Mouse (Mus musculus): ENCODE measurements around the gene Acsbg1.
"Not testable (repeated sequence)": the region's sequence is repeated elsewhere in the genome, so short reads cannot be mapped to it uniquely, and the experiment has no call there.

Gene Acsbg1

DNA sequence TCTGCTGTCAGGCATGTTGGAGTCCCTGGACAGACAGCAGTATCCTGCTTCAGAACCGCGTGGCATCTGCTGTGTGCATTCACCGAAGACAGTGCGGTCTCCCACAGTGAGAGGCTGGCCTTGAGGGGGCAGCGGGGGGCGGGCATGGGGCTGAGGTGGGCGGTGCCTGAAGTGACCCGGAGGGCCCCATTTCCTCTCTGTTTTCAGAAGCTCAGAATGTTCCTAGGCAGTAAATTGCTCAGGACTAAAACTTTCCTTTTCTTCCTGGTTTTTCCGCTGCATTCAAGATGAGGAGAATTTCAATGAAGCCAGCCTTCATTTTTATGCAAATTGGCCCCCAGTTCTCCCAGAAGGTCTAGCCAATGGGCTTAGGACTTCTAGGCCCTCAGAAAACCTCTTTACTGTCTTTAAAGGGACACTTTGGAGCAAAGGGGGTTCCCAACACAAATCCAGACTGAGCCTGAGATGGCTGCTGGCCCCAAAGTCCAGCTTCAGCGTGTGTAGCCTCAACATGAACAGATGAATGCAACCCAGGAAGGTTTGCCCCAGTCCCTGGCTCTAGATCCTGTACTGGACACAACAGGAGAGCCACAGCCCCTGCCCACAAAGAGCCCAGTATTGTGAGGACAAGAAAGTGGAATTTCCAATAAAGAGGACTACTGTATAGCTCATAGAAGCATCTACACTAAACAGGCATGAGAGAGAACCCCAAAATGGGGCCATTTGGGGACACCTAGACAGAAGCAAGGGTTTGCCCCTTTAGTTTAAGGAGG lies at the start of gene Acsbg1:
TSS of gene Acsbg1 (minus strand) at position 266 of the 773 bp plus-strand sequence.
- DNase-seq, result no peak

DNA sequence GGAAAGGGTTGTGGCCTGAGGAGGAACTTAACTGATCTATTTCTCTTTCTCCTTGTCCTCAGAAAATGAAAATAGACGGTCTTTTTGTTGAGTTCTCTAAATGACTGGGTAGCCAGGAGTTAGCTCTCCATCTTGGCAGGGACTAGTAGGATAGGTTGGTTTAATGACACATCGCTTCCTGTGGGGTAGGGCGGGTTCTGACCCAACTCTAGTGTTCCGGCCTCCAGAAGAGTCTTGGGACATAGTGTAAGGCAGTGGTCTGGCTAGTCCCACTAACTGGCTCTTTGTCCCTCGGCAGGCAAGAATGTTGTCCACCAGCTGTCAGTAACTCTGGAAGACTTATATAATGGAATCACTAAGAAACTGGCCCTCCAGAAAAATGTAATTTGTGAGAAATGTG lies 46.4 kb upstream of the Acsbg1 start:
- DNase-seq, result no peak

DNA sequence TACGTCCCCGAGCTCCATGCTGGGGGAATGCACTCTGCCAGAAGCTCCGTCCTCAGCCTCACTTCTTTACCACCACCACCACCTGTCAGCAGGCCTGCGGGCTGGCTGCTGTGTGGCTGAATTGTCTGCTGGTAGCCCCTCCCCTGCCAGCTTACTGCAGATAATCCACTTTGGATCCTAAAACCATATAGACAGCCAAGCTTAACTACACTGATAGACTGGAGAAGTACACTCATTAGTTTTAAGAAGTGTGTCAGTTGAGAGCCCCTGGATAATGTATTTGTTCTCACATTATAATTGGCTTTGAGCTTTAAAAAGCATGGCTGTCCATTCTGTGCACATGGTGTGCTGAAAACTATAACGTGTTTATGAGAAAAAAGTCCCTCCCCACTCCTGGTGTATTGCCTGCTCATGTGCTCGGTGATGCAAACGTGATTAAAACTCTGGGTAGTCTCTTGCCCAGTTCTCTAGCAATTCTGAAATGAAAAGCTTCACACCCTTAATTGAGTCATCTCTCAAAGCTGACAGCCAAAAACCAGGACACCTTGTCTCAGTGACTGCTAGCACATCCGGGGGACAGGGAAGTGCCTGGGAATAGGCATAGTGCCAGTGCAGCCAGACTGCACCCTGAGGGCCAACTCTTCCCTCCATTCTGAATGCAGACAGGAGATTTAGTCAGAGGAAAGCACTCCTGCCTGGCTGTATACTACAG lies 45.8 kb upstream of the Acsbg1 start:
- no peak for DNase-seq

DNA sequence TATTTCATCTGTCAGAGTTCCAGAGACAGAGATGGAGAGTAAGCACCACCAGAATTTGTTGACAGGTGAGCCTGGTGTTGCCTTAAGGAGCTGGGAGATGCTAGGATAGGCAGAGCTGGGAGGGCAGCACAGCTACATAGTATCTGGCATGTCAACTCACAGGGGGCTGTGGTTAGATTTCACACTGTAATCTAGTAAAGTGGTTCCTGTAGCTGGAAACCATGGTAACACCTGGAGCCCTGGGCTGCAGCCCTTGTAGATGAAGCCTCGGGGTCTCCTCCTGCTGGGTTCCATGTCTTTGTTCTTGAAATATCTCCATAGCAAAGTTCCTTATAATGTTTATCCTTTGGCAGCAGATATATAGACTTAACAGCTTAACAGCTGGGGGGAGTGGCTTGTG lies 43.9 kb upstream of the Acsbg1 start:
- no peak for DNase-seq

DNA sequence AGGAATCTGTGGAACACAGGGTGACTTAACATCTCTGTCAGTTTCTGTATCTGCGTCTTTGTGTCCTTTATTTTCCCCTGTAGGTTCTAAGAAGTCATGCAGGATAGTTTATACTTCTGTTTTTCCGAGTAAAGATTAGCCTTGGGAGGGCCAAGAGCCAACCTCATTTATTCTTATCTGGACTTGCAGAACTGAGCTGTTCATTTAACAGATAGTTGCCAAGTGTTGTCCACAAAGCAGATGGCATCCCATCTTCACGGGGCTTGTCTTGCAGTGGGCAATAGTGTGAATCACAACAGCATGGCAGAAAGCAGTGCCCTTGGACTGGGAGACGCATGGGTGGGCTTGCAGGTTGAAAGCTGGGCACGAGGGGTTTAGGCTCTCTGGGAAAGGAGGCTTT lies 42.7 kb upstream of the Acsbg1 start:
- DNase-seq, result no peak

DNA sequence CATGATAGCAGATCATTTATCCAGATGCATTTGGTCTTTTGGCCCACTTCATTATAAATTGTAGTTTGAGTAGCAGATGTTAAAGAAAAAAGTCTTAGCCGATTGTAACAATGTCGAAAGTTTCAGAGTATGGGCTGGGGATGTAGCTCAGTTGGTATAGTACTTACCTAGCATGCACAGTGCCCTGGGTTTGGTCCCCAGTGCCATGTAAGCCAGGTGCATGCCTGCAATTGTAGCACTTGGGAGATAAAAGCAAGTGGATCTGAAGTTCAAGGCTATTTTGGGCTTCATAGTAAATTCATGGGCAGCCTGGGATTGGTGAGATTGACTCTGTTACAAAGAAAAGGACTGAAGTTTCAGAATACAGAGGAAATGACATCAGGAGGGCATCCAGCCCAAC lies 40.9 kb upstream of the Acsbg1 start:
- DNase-seq, result no peak

DNA sequence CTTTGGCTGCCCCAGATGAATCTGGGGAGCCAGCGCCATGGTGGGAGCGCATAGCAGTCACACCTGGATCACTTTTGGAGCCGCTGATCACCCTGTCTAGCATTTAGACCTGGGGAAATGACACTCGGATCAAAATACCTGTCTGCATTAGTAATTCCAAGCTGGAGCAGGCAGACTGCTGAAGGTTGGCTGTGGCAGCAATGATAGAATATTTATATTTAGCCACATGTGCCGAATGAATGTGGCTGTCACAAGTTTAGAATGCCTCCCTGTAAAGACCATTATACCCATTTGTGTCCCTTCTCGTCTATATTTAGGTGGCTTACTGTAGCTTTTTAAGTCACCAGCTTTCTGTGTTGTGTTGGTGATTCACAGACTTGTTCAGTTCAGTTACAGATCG lies 39.1 kb upstream of the Acsbg1 start:
- DNase-seq, result no peak

DNA sequence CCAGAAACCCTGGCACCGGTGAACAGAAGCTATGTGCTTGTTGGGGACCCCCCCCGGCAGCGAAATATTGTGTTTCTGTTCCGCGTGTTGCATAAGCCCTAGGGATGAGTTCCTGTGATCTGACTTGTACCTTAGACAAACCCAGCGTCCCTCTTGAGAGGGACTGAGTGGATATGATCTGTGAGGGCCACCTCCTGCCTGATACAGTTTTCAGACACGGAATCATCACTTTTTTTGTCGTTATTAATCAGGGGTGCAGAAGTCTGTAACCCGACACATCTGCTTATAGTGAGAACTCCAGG lies 38.5 kb upstream of the Acsbg1 start:
- peak; percentile 22 to 37 for DNase-seq

DNA sequence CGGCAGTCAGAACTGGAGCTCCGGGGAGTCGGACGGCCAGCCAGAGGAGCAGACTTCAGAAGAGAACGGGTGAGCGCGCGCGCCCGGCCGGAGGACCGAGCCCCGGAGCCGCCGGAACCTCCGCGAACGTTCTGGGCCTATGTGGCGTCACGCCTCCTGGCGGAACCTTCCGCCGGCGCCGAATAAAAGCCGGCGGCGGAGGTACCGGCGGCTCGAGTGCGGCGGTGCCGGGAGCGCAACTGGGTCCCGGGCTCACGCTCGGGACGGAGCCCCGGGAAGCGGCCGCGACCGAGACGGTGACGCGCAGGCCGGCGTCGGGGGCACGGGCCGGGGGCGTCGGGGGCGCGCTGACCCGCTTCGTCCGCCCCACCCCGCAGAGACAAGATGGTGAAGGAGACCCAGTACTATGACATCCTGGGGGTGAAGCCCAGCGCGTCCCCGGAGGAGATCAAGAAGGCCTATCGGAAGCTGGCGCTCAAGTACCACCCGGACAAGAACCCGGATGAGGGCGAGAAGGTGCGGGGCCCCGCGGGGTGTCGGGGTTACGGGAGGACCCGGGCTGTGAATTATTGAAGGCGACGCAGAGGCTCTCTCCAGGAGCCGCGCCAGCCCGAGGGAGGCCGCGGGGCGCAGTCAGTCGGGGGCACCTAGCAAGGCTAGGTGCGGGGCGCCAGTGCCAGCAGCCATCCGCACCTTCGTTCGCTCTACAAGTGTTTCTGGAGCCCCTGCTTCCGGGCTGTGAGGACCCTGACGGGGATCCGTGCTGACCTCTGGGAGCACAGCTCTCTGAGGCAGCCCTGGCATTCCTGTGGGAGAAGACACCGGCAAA lies 37.9 kb upstream of the Acsbg1 start:
- peak; percentile 79 to 86 for DNase-seq

DNA sequence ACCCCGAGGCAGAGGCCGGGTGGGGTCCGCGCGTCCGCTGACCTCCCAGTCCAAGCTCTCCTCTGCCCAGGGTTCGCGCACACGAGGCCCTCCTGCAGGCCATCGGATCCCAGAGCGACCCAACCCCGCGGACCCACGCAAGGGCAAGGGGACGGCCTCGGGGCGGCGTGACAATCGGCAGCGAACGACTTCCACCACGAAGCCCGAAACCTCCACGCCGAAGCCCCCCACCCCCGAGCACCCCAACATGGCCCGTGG lies 37.3 kb upstream of the Acsbg1 start:
- no peak for DNase-seq

DNA sequence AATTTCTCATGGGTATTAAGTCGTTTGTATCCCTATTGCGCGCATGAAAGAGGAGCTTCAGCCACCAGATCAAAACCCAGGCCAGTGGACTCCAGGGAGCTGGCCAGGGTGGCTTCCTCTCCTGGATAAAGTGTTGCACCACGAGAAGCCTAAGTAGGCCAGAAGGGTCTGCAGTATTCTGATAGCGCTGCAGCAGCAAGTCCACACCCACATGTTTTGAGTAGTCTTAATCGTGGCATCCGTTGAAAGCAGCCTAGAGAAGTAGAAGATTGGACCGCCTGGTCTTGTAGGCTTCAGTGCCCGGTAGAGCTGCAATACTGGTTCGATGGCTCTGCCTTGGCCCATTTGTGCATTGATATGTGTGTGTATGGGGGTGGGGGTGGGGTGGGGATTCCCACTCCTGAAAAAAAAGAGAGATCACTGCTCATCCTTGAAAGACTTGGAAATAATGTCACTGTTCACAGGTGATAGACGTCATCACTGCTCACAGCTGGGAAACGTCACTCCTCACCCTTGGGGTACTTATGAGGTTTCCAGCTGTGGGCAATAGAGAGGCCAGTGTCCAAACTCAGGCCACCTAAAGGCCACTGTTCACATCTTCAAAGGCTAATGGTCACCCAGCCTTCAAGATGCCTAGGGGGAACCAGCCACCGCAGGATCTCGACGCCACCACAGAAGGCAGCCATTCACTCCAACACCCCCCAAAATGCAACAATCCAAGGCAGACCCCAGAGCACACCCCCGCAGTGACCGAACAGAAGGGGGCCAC lies 36.8 kb upstream of the Acsbg1 start, which contains the start of gene Dnaja4:
TSS of gene Dnaja4 (plus strand) at position 556 of the 769 bp plus-strand sequence.
- DNase-seq, result no peak

DNA sequence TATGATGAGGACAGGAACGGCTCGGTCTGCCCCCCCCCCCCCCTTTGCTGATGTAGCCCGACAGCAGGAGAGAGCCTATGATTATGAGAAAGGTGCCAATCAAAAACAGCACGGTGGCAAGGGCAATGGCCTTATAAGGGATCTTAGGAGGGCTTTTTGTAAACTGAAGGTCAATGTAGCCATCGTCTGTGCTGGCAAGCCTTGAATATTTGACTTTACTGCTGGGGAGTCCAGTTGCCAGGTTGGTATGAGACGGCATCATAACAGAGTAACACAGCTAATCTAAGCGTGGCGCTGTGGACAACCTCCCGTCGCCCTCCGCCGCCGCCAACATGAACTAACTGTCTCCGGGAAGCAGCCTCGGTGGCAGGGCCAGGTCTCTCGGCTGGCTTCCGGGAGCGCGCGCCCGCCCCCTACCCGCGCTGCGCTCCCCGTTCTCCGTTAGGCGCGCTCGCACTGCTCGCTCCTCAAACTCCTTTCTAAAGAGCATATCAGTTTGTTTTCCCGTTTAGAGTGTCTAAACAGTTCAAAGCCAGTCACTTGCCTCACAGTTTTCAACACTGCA lies 29.7 kb upstream of the Acsbg1 start:
- DNase-seq, result peak; percentile 19 to 20

DNA sequence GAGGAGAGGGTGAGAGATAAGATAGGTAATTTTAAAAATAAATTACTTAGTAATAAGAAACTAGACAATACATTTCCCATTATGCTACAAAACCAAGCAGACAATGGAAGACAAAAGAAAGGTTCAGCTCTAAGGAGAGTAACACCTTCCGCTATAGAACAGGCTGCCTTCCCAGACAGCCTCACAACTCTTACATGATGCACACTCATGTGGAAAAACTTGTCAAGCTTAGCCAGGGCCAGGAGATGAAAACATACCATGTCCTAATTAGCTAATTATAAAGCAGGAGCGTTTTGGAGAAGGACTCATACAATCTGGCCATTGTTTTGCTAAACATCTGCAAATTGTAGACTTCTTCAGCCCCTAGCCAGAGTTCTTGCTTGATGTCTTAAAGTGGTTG lies 29.0 kb upstream of the Acsbg1 start:
- not testable (repeated sequence) for DNase-seq

DNA sequence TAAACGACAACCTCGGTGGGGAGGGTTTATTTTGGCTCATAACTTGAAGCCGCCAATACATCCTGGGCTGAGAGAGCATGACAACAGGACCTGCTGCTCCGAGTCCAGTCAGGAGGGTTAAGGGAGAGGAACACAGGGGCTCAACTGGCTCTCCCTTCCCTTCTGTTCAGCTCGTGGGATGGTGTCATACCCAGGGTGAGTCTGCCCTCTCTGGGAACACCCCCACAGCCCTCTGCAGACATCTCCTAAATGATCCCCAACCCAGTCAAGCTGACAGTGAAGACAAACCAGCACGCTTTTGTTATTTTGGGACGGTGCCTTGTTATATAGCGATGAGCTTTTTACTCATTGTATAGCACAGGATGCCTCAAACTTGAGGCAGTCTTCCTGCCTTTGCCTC lies 27.8 kb upstream of the Acsbg1 start:
- no peak for DNase-seq

DNA sequence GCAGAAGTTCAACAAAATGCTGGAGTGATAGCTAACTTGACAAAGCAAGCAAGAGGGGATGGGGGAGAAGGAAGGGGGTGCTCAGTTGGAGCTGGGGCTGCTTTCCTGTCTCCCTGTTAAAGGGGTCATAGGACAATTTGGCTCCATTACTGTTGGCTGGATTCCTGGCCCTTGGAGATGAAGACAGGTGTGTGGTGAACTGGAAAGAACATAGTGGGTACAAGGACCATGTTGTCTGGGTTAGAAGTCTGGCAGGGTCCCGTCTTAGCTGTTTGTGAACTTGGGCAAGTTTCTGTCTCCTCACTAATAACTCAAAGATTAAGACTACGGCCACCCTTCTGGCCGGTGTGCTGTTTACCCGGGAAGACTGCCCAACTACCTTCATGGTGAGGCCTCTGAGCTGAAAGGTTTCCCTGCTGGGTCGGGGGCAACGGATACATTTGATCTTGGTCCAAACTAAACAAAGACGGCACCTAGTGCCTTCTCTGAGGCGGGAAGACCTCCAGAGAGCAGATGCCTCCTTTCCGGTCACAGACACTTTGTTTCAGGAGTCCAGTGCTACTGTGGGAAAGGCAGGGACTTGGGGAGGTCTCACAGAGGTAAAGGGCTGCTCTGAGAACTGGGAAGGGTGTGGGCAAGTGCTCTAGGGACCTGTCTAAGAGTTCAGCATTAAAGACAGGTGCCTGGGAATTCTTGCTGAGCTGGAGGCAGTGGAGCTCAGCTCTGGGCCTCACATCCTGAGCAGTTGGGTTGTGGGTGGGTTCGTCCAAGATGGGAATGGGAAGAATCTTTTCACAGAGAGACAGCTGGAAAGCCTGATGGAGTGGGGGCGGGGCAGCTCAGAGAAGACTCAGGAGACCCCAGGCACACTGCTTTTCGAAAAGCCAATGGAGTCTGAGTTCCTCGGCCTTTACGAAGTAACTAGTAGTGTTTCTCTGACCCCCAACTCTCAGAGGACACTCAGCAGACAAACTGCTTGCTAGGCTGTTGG lies 25.9 kb upstream of the Acsbg1 start:
- DNase-seq, result no peak

DNA sequence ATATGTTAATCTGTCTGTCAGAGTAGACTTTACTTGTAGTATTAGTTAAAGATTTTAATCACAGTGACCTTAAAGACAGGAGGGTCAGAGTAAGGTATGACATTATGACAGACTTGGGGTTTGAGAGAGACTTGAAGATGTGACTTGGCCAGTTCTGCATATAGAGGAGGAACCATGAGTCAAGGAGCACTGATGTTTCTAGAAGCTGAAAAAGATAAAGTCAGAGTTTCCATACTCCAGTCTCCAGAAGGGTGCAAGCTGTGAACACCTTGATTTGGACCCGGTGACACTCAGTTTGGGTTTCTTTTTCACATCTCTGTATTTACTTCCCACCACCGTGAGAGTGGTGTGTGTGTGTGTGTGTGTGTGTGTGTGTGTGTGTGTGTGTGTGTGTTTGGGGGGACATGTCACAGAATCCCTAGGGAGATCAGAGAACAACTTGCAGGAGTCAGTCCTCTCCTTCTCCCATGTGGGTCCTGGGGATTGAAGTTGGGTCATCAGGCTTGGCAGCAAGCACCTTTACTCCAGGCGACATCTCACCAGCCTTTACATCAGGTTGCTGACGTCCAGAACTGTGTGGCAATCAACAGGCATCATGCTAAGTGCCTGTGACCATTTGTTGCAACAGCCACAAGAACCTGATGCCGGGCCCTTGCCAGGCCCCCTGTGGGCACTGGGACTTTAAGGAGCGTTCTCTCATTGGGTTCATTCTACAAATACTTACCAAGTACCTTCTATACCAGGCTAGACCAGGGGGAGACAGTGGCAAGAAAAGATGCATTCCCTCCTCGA lies 22.3 kb upstream of the Acsbg1 start:
- DNase-seq, result no peak

DNA sequence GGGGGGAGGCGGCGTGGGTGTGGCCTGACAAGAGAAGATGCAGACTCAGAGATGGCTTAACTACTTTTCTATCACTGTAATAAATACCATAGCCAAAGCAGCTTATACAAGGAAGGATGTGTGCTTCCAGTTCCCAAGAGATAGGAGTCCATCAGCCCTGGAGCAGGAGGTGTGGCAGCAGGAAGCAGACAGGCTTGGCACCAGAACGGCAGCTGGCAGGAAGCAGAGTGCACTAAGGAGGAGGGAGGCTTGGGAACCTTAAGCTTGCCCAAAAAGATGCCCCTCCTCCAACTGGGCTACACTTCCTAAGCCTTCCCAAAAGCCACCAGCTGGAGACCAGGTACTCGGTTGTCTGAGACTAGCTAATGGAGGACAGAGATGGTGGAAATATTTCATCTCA lies 21.2 kb upstream of the Acsbg1 start:
- no peak for DNase-seq

DNA sequence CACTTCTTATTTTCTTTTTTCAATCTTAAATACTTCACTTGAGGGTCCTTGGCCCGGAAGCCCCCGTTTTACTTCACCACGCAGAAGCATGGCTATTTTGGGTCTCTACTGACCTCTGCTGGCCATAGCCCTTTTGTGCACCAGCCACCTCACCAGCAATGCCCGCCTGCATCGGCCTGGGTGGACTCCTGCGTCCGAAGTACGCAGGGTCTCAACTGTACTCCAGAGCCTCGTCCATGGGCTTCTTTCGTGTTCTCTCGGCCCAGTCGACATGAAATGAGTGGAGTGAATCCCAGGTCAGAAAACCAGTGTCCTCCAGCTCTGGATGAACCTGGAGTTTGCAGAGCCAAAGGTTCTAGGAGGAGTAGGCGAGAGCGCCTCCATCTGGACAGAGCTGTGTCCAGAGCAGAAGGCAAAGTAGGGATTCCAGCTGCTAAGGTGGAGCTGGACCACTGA lies 14.9 kb upstream of the Acsbg1 start:
- DNase-seq, result peak; percentile 61 to 67

DNA sequence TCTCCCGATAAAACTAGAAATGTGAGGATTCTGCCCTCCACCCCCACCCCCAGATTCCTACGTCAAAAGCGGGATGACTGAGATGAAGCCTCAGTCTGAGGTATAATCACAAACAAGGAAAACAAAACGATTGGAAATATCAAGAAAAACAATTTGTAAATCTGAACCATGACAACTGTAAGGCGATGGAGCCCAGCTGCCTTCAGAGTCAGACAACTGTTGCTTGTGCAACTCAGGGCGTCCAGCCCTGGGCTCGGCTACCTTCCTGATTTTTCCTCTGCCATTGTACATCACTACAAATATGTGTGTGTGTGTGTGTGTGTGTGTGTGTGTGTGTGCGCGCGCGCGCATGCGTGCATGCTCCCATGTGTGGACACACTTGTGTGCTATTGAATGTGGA lies 12.2 kb upstream of the Acsbg1 start:
- DNase-seq, result peak; percentile 17 to 40

DNA sequence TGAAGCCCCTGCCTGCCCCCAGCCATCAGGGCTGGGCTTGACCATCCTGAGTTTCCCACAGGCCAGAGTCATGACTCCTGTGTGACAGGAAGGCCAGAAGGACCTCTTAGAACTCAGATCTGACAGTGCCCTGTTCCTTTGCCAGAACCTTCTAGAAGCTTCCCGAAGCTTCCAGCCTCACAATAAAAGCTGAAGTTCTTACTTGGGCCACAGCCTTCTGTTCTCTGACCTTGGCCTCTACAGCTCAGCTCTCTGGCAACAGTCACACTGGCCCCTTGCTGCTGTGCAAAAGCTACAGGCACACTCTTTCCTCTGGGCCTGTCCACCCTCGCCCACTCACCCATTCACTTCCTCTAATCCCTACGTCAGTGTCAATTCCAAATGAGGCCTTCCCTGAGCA lies 10.3 kb upstream of the Acsbg1 start:
- DNase-seq, result no peak

DNA sequence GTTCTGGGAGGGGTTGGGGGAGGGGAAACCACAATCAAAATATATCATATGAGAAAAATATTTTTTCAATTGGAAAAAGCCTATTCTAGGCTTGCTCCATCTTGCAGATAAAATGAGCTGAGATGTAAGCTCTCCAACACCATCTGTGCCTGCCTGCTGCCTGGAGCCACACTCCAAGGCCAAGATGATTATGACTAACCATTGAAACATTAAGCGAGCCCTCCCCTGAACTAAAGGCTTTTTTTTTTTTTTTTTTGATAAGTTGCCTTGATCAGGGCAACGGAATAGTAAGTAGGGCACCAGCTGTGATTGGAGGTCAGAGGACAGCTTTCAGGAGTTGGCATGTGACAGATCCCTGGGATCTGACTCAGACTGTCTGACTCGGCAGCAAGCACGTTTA lies 6.8 kb upstream of the Acsbg1 start:
- DNase-seq, result no peak
